Mouse (Mus musculus) kidney, embryonic 14.5 days (tissue): ENCODE data around the gene U2af2. TPM values are rescaled to one million over a fixed set of nuclear protein-coding genes. Genes with fewer than 3 reads are reported as not detected.
A peak's percentile ranks its signal among the peaks of the same experiment; 100 is the strongest.

Source experiments
- ATAC-seq: fragments of 200-750 bp; cut with Nextera tagmentation; 2 replicates; pipeline ENCODE4 v1.8.0; 2017; ENCODE audit warnings: moderate number of reproducible peaks, mild to moderate bottlenecking, moderate TSS enrichment, moderate library complexity; ENCODE audit not compliant: low FRiP score, low TSS enrichment
- H3K27ac ChIP-seq: fragments of 300-500 bp; sonication (generic); 2 replicates; pipeline ENCODE4 v1.5.1; 2014; ENCODE audit warnings: low read depth, mild to moderate bottlenecking, low read length, moderate library complexity, mixed read lengths
- H3K27me3 ChIP-seq: fragments of 300-500 bp; sonication (generic); 2 replicates; pipeline ENCODE4 v1.6.1; 2014; ENCODE audit warnings: mild to moderate bottlenecking, low read length; ENCODE audit not compliant: control insufficient read depth, insufficient read depth
- H3K36me3 ChIP-seq: fragments of 300-500 bp; sonication (generic); 2 replicates; pipeline ENCODE4 v1.6.1; 2014; ENCODE audit warnings: low read length, mixed read lengths; ENCODE audit not compliant: control insufficient read depth, insufficient read depth
- H3K4me1 ChIP-seq: fragments of 300-500 bp; sonication (generic); 2 replicates; pipeline ENCODE4 v1.6.1; 2014; ENCODE audit warnings: low read length, mixed read lengths; ENCODE audit not compliant: control insufficient read depth, insufficient read depth
- H3K4me2 ChIP-seq: fragments of 300-500 bp; sonication (generic); replicated peaks from 2 replicates; pipeline ENCODE4 v1.6.1; 2014; ENCODE audit warnings: low read depth, mild to moderate bottlenecking, low read length
- H3K4me3 ChIP-seq: fragments of 300-500 bp; sonication (generic); 2 replicates; pipeline ENCODE4 v1.5.1; 2014; ENCODE audit warnings: mild to moderate bottlenecking, low read length
- H3K9ac ChIP-seq: fragments of 300-500 bp; sonication (generic); 2 replicates; pipeline ENCODE4 v1.6.1; 2014; ENCODE audit warnings: low read depth, mild to moderate bottlenecking, low read length, moderate library complexity
- H3K9me3 ChIP-seq: fragments of 300-500 bp; sonication (generic); 2 replicates; pipeline ENCODE4 v1.6.1; 2016; ENCODE audit warnings: low read length; ENCODE audit not compliant: control insufficient read depth
- WGBS: fragments of 180-500 bp; shearing (Covaris S2); extraction: QIAGEN DNeasy Blood & Tissue Kit; methylation state at CpG from one replicate; pipeline ENCODE4 v1.1.7; 2014; 5-methylcytosine and 5-hydroxymethylcytosine counted together
- polyA plus RNA-seq: library from polyadenylated mRNA; unstranded; fragments of >200 nt; fragmentation: Nextera tagmentation; extraction: Ambion mirVana; gene quantifications from 2 replicates; pipeline ENCODE4 v1.2.1, GENCODE M21; 2014

The U2af2 gene
- 120 and 148 TPM in 2 replicates for polyA plus RNA-seq

GRCm38 (mm10) chr7:5061774-5062359 lies at the start of gene U2af2:
TSS of gene U2af2 (plus strand) at chr7:5062143.
- 0 out of 2 replicates have a peak, but pooled peaks cover 2% of the 10 kb centered on the region for H3K27me3 ChIP-seq
- H3K27ac ChIP-seq: peak within 1 kb of the TSS; percentile 99
- H3K4me1 ChIP-seq: peaks cover 22% of the 10 kb centered on the region
- peak within 1 kb of the TSS; percentile 73 for H3K4me2 ChIP-seq
- peaks cover 14% of the 10 kb centered on the region for H3K36me3 ChIP-seq
- H3K9me3 ChIP-seq: no peaks in the 10 kb centered on the region
- ATAC-seq: peak; percentile 80
- H3K4me3 ChIP-seq: peak within 1 kb of the TSS; percentile 82
- H3K9ac ChIP-seq: peak within 1 kb of the TSS; percentile 89
- WGBS: under 1% methylated on average over 59 of the region's 65 CpGs

- H3K9me3 ChIP-seq: peaks cover 2% of the 10 kb centered on the region; the same call in 1 of the 2 replicates
- H3K4me1 ChIP-seq: peaks cover 3% of the 10 kb centered on the region; the same call in 1 of the 2 replicates
- ATAC-seq: no peak
- H3K4me3 ChIP-seq: no peak overlapping the region; the same call in 1 of the 2 replicates
- peaks cover 52% of the 10 kb centered on the region for H3K36me3 ChIP-seq
- no peak overlapping the region for H3K9ac ChIP-seq
- H3K27me3 ChIP-seq: no peaks in the 10 kb centered on the region
- 91% methylated on average over 27 of the region's 27 CpGs for WGBS
- H3K4me2 ChIP-seq: peak overlapping the region; percentile 40
- no peak overlapping the region for H3K27ac ChIP-seq
Measured at GRCm38 (mm10) chr7:5012681-5013513, 49.0 kb upstream of the U2af2 start.

- under 1% methylated on average over 42 of the region's 42 CpGs for WGBS
- H3K9ac ChIP-seq: peak within 1 kb of the TSS; percentile 88
- ATAC-seq: peak; percentile 84
Measured at GRCm38 (mm10) chr7:5014251-5015117, 47.5 kb upstream of the U2af2 start, which contains the start of the genes Zfp524 and Fiz1. TSS of gene Zfp524 (plus strand) at chr7:5014415. TSS of gene Fiz1 (minus strand) at chr7:5014697.

GRCm38 (mm10) chr7:5015118-5016001 lies 46.6 kb upstream of the U2af2 start, which contains the start of gene Gm44973:
TSS of gene Gm44973 (plus strand) at chr7:5015496.
- peaks cover 3% of the 10 kb centered on the region; the same call in 1 of the 2 replicates for H3K4me1 ChIP-seq
- peak; percentile 78 for ATAC-seq
- H3K9me3 ChIP-seq: no peaks in the 10 kb centered on the region
- peak within 1 kb of the TSS; percentile 88 for H3K9ac ChIP-seq
- peak within 1 kb of the TSS; percentile 52 for H3K4me2 ChIP-seq
- 2% methylated on average over 44 of the region's 76 CpGs for WGBS
- peak within 1 kb of the TSS; percentile 79 for H3K4me3 ChIP-seq
- peaks cover 28% of the 10 kb centered on the region for H3K36me3 ChIP-seq
- no peaks in the 10 kb centered on the region for H3K27me3 ChIP-seq
- H3K27ac ChIP-seq: peak within 1 kb of the TSS; percentile 99

More at GRCm38 (mm10) chr7:5014251-5015117, 47.5 kb upstream of the U2af2 start, which contains the start of the genes Zfp524 and Fiz1:
- Histone ChIP-seq H3K27me3 (no peaks in the 10 kb centered on the region), H3K4me2 (peak within 1 kb of the TSS; percentile 52), H3K27ac (peak within 1 kb of the TSS; percentile 99), H3K9me3 (no peaks in the 10 kb centered on the region), H3K36me3 (peaks cover 36% of the 10 kb centered on the region), H3K4me1 (peaks cover 3% of the 10 kb centered on the region; the same call in 1 of the 2 replicates), H3K4me3 (peak within 1 kb of the TSS; percentile 79)

GRCm38 (mm10) chr7:5016057-5016456 lies 45.9 kb upstream of the U2af2 start:
- Histone ChIP-seq H3K36me3 (peaks cover 21% of the 10 kb centered on the region), H3K27me3 (no peaks in the 10 kb centered on the region), H3K27ac (peak overlapping the region; percentile 99), H3K9me3 (no peaks in the 10 kb centered on the region), H3K9ac (peak overlapping the region; percentile 70; the same call in 1 of the 2 replicates), H3K4me1 (peaks cover 3% of the 10 kb centered on the region; the same call in 1 of the 2 replicates), H3K4me3 (peak overlapping the region; percentile 79), H3K4me2 (peak overlapping the region; percentile 52)
- no peak for ATAC-seq
- 53% methylated on average over 3 of the region's 3 CpGs for WGBS

GRCm38 (mm10) chr7:5016920-5017319 lies 45.0 kb upstream of the U2af2 start:
- no peaks in the 10 kb centered on the region for H3K27me3 ChIP-seq
- no peaks in the 10 kb centered on the region for H3K9me3 ChIP-seq
- H3K4me1 ChIP-seq: peaks cover 7% of the 10 kb centered on the region; the same call in 1 of the 2 replicates
- no peak for ATAC-seq
- no peak overlapping the region for H3K27ac ChIP-seq
- no peak overlapping the region for H3K4me2 ChIP-seq
- H3K4me3 ChIP-seq: no peak overlapping the region
- H3K9ac ChIP-seq: no peak overlapping the region
- peaks cover 12% of the 10 kb centered on the region for H3K36me3 ChIP-seq
- 92% methylated on average over 2 of the region's 2 CpGs for WGBS

GRCm38 (mm10) chr7:5017352-5017751 lies 44.6 kb upstream of the U2af2 start:
- Histone ChIP-seq H3K27ac (no peak overlapping the region), H3K9ac (no peak overlapping the region), H3K4me3 (no peak overlapping the region), H3K36me3 (peaks cover 14% of the 10 kb centered on the region), H3K4me1 (peaks cover 7% of the 10 kb centered on the region; the same call in 1 of the 2 replicates), H3K27me3 (no peaks in the 10 kb centered on the region), H3K9me3 (no peaks in the 10 kb centered on the region), H3K4me2 (no peak overlapping the region)
- ATAC-seq: no peak
- 94% methylated on average over 16 of the region's 16 CpGs for WGBS
